Mouse (Mus musculus): Measurements from ENCODE around the gene Tlk1. TPM values are rescaled to one million over a fixed set of nuclear protein-coding genes. Genes with fewer than 3 reads are reported as not detected.
"Not testable (repeated sequence)": the region's sequence is repeated elsewhere in the genome, so short reads cannot be mapped to it uniquely, and the experiment has no call there.

Tlk1 gene
- polyA plus RNA-seq, 1 experiment from 2014 or later: 16.5 TPM

GRCm38 (mm10) chr2:70811476-70811875 is 14.1 kb downstream of the Tlk1 start:
- no peak for ATAC-seq (ENCODE audit: low read depth)
- peaks cover 13% of the 10 kb centered on the region for H3K4me1 ChIP-seq (ENCODE audit: control insufficient read depth, low read depth, low read length)
- 77% methylated on average over 3 of the region's 3 CpGs for WGBS (ENCODE audit: insufficient replicate concordance)

DNA sequence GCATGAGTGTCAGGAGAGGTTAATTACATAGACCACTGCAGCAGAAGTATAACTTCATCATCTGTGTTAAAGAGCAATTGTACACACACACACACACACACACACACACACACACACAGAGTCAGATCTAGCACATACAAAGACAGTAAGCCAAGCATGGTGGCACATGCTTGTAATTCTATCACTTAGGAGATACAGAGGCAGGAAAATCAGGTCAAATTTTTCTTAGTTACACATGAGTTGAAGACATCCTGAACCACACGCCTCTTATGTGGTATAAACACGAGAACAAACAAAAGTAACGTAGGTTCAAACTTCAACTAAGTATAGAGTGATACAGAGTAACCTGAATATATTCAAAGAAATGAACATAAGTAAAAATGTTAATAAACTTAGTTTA is 15.6 kb downstream of the Tlk1 start:
- Histone ChIP-seq H3K4me1 (ENCODE audit: control insufficient read depth, low read depth, low read length) (peaks cover 13% of the 10 kb centered on the region), H3K9me3 (replicated peaks; ENCODE audit: control insufficient read depth, low read length) (no peaks in the 10 kb centered on the region), H3K27ac (ENCODE audit: low read length) (no peak overlapping the region), H3K36me3 (ENCODE audit: control insufficient read depth, insufficient read depth) (no peaks in the 10 kb centered on the region), H3K4me3 (ENCODE audit: low read depth, low read length) (no peak overlapping the region), H3K9ac (ENCODE audit: low read depth, low read length) (no peak overlapping the region), H3K4me2 (ENCODE audit: low read depth, low read length) (no peak overlapping the region), H3K27me3 (ENCODE audit: control insufficient read depth, insufficient read depth, low read depth, low read length) (no peaks in the 10 kb centered on the region)
- no peak for ATAC-seq (ENCODE audit: low read depth)
- 78% methylated on average over 3 of the region's 3 CpGs for WGBS (ENCODE audit: insufficient replicate concordance)

More at GRCm38 (mm10) chr2:70811476-70811875, 14.1 kb downstream of the Tlk1 start:
- Histone ChIP-seq H3K4me3 (ENCODE audit: low read depth, low read length) (no peak overlapping the region), H3K9me3 (replicated peaks; ENCODE audit: control insufficient read depth, low read length) (no peaks in the 10 kb centered on the region), H3K9ac (ENCODE audit: low read depth, low read length) (no peak overlapping the region), H3K4me2 (ENCODE audit: low read depth, low read length) (no peak overlapping the region), H3K27me3 (ENCODE audit: control insufficient read depth, insufficient read depth, low read depth, low read length) (no peaks in the 10 kb centered on the region), H3K36me3 (ENCODE audit: control insufficient read depth, insufficient read depth) (no peaks in the 10 kb centered on the region), H3K27ac (ENCODE audit: low read length) (no peak overlapping the region)

GRCm38 (mm10) chr2:70808681-70809080 is 16.8 kb downstream of the Tlk1 start:
- H3K27me3 ChIP-seq (ENCODE audit: control insufficient read depth, insufficient read depth, low read depth, low read length): no peaks in the 10 kb centered on the region
- no peak overlapping the region for H3K27ac ChIP-seq (ENCODE audit: low read length)
- no peak overlapping the region for H3K4me3 ChIP-seq (ENCODE audit: low read depth, low read length)
- peaks cover 13% of the 10 kb centered on the region for H3K4me1 ChIP-seq (ENCODE audit: control insufficient read depth, low read depth, low read length)
- H3K4me2 ChIP-seq (ENCODE audit: low read depth, low read length): no peak overlapping the region
- H3K9me3 ChIP-seq (replicated peaks; ENCODE audit: control insufficient read depth, low read length): no peaks in the 10 kb centered on the region
- ATAC-seq (ENCODE audit: low read depth): no peak
- H3K36me3 ChIP-seq (ENCODE audit: control insufficient read depth, insufficient read depth): no peaks in the 10 kb centered on the region
- H3K9ac ChIP-seq (ENCODE audit: low read depth, low read length): no peak overlapping the region

DNA sequence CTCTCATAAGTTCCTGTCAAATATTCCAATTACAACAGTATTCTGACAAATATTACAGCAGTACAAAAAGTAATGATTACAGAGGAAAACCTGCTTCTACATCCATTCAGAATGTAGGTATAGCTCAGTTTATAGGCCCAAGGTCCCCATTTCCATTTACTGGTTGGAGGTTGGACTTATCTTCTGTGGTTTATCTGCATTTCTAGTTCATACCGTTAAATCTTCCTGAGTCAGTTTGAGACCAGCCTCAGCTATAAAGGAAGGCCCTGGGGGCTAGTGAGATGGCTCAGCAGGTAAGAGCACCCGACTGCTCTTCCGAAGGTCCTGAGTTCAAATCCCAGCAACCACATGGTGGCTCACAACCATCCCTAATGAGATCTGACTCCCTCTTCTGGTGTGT is 17.9 kb downstream of the Tlk1 start:
- H3K4me1 ChIP-seq (ENCODE audit: control insufficient read depth, low read depth, low read length); H3K4me2 ChIP-seq (ENCODE audit: low read depth, low read length); H3K9me3 ChIP-seq (replicated peaks; ENCODE audit: control insufficient read depth, low read length); H3K27me3 ChIP-seq (ENCODE audit: control insufficient read depth, insufficient read depth, low read depth, low read length); H3K4me3 ChIP-seq (ENCODE audit: low read depth, low read length); ATAC-seq (ENCODE audit: low read depth); H3K27ac ChIP-seq (ENCODE audit: low read length); H3K9ac ChIP-seq (ENCODE audit: low read depth, low read length); H3K36me3 ChIP-seq (ENCODE audit: control insufficient read depth, insufficient read depth): not testable (repeated sequence)
- 56% methylated on average over 3 of the region's 3 CpGs for WGBS (ENCODE audit: insufficient replicate concordance)

DNA sequence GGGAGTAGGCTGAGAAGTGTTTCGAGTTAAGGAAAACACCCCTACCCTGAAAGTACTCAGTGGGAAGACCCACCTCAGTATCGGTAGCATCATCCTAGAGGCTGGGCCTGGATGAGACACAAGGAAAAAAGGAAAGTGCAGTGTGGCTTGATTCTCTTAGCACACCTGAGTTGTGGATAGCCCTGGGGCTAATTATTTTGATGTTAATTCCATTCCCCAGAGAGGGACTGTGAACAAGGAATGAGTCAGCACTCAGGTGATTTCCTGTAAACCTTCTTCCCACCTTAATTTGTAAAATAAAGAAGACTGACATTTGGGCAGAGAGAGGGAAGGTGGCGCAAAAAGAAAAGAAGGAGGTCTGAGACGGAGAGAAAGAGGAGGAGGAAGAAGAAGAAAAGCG is 19.5 kb downstream of the Tlk1 start:
- Histone ChIP-seq H3K27ac (ENCODE audit: low read length) (no peak overlapping the region), H3K9me3 (replicated peaks; ENCODE audit: control insufficient read depth, low read length) (no peaks in the 10 kb centered on the region), H3K36me3 (ENCODE audit: control insufficient read depth, insufficient read depth) (peaks cover 2% of the 10 kb centered on the region; the same call in 1 of the 2 replicates), H3K4me1 (ENCODE audit: control insufficient read depth, low read depth, low read length) (peaks cover 14% of the 10 kb centered on the region), H3K4me3 (ENCODE audit: low read depth, low read length) (no peak overlapping the region), H3K9ac (ENCODE audit: low read depth, low read length) (no peak overlapping the region), H3K27me3 (ENCODE audit: control insufficient read depth, insufficient read depth, low read depth, low read length) (no peaks in the 10 kb centered on the region), H3K4me2 (ENCODE audit: low read depth, low read length) (no peak overlapping the region)
- 93% methylated on average over 5 of the region's 5 CpGs for WGBS (ENCODE audit: insufficient replicate concordance)
- no peak for ATAC-seq (ENCODE audit: low read depth)

DNA sequence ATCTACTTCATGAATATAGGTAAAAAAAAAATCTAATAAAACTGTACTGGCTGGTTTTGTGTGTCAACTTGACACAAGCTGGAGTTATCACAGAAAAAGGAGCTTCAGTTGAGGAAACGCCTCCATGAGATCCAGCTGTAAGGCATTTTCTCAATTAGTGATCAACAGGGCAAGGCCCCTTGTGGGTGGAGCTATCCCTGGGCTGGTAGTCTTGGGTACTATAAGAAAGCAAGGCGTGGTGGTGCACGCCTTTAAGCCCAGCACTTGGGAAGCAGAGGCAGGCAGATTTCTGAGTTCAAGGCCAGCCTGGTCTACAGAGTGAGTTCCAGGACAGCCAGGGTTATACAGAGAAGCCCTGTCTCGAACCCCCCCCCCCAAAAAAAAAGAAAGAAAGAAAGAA is 21.8 kb downstream of the Tlk1 start:
- not testable (repeated sequence) for H3K27me3 ChIP-seq (ENCODE audit: control insufficient read depth, insufficient read depth, low read depth, low read length); H3K9ac ChIP-seq (ENCODE audit: low read depth, low read length); ATAC-seq (ENCODE audit: low read depth); H3K4me3 ChIP-seq (ENCODE audit: low read depth, low read length); H3K4me2 ChIP-seq (ENCODE audit: low read depth, low read length); H3K36me3 ChIP-seq (ENCODE audit: control insufficient read depth, insufficient read depth); H3K9me3 ChIP-seq (replicated peaks; ENCODE audit: control insufficient read depth, low read length); H3K27ac ChIP-seq (ENCODE audit: low read length)
- peaks cover 19% of the 10 kb centered on the region for H3K4me1 ChIP-seq (ENCODE audit: control insufficient read depth, low read depth, low read length)
- 73% methylated on average over 4 of the region's 4 CpGs for WGBS (ENCODE audit: insufficient replicate concordance)

DNA sequence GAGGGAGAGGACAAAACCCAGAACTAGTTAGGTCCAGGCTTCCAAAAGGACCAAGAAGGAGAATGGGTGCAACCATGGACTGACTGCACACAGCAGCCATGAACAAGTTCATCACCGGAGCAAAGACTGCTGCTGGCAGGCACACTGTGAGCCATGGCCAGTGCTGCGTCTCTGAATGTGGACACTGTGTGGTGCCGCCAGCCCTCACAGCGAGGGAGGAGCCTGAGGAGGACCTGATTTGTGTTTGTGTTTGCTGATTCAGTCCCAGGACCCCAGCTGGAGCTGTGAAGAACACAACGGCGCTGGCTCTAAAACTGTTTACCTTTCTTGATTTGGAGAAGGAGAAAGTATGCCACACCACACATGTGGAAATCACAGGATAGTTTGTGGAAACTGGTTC is 22.9 kb downstream of the Tlk1 start:
- no peaks in the 10 kb centered on the region for H3K27me3 ChIP-seq (ENCODE audit: control insufficient read depth, insufficient read depth, low read depth, low read length)
- H3K9ac ChIP-seq (ENCODE audit: low read depth, low read length): no peak overlapping the region
- no peaks in the 10 kb centered on the region for H3K9me3 ChIP-seq (replicated peaks; ENCODE audit: control insufficient read depth, low read length)
- H3K4me2 ChIP-seq (ENCODE audit: low read depth, low read length): no peak overlapping the region
- peaks cover 2% of the 10 kb centered on the region; the same call in 1 of the 2 replicates for H3K36me3 ChIP-seq (ENCODE audit: control insufficient read depth, insufficient read depth)
- no peak overlapping the region for H3K4me3 ChIP-seq (ENCODE audit: low read depth, low read length)
- WGBS (ENCODE audit: insufficient replicate concordance): 80% methylated on average over 6 of the region's 6 CpGs
- H3K4me1 ChIP-seq (ENCODE audit: control insufficient read depth, low read depth, low read length): peaks cover 17% of the 10 kb centered on the region
- H3K27ac ChIP-seq (ENCODE audit: low read length): no peak overlapping the region
- peak; percentile 61; the same call in 1 of the 2 replicates for ATAC-seq (ENCODE audit: low read depth)

GRCm38 (mm10) chr2:70801543-70801942 is 24.0 kb downstream of the Tlk1 start:
- peaks cover 2% of the 10 kb centered on the region; the same call in 1 of the 2 replicates for H3K36me3 ChIP-seq (ENCODE audit: control insufficient read depth, insufficient read depth)
- ATAC-seq (ENCODE audit: low read depth): no peak

DNA sequence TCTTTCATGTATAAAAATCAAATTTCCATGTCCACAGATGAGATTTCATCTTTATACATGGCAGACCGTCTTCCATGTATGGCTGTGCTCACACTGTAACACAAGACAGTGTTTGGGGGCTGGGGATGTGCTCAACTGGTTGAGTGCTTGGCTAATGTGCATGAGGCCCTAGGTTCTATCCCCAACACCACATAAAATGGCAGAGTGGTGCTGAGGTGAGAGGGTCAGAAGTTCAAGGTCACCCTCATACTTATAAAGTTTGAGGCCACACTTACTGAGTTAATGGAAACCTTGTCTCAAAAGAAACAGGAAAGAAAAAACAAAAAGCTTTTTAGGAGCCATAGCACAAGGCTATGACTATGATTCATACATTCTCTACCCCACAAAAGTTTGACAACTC is 25.1 kb downstream of the Tlk1 start:
- H3K27ac ChIP-seq (ENCODE audit: low read length): no peak overlapping the region
- H3K27me3 ChIP-seq (ENCODE audit: control insufficient read depth, insufficient read depth, low read depth, low read length): no peaks in the 10 kb centered on the region
- H3K4me1 ChIP-seq (ENCODE audit: control insufficient read depth, low read depth, low read length): peaks cover 17% of the 10 kb centered on the region
- ATAC-seq (ENCODE audit: low read depth): no peak
- 76% methylated on average over 1 of the region's 1 CpGs for WGBS (ENCODE audit: insufficient replicate concordance)
- no peaks in the 10 kb centered on the region for H3K9me3 ChIP-seq (replicated peaks; ENCODE audit: control insufficient read depth, low read length)
- H3K36me3 ChIP-seq (ENCODE audit: control insufficient read depth, insufficient read depth): peaks cover 2% of the 10 kb centered on the region; the same call in 1 of the 2 replicates
- no peak overlapping the region for H3K4me2 ChIP-seq (ENCODE audit: low read depth, low read length)
- no peak overlapping the region for H3K4me3 ChIP-seq (ENCODE audit: low read depth, low read length)
- no peak overlapping the region for H3K9ac ChIP-seq (ENCODE audit: low read depth, low read length)

More at GRCm38 (mm10) chr2:70801543-70801942, 24.0 kb downstream of the Tlk1 start:
- H3K9me3 ChIP-seq (replicated peaks; ENCODE audit: control insufficient read depth, low read length): no peaks in the 10 kb centered on the region
- no peak overlapping the region for H3K4me2 ChIP-seq (ENCODE audit: low read depth, low read length)
- H3K27ac ChIP-seq (ENCODE audit: low read length): no peak overlapping the region
- no peak overlapping the region for H3K9ac ChIP-seq (ENCODE audit: low read depth, low read length)
- no peaks in the 10 kb centered on the region for H3K27me3 ChIP-seq (ENCODE audit: control insufficient read depth, insufficient read depth, low read depth, low read length)
- no peak overlapping the region for H3K4me3 ChIP-seq (ENCODE audit: low read depth, low read length)
- peaks cover 17% of the 10 kb centered on the region for H3K4me1 ChIP-seq (ENCODE audit: control insufficient read depth, low read depth, low read length)
